Mouse (Mus musculus): ENCODE measurements at regions not wholly inside any gene's neighbourhood (a gene's known extent, or its start where the extent isn't known, plus 50 kb on each side); places are given as distances from the start of the nearest gene placed in this dataset.

GRCm38 (mm10) chr7:37825766-37826165 lies 52.3 kb upstream of the Zfp536 start:
- Histone ChIP-seq H3K9me3 (replicated peaks) (peaks cover 43% of the 10 kb centered on the region), H3K4me3 (ENCODE audit: low read depth, low read length) (no peak overlapping the region), H3K4me1 (ENCODE audit: insufficient read depth, low read depth, low read length) (no peaks in the 10 kb centered on the region), H3K36me3 (replicated peaks) (no peaks in the 10 kb centered on the region), H3K27me3 (ENCODE audit: insufficient read depth, low read length) (no peaks in the 10 kb centered on the region)
- no peak for TF ChIP-seq GATA1 (IDR thresholded peaks at IDR 0.05; ENCODE audit: borderline replicate concordance, low read length)
- TF ChIP-seq CTCF (IDR thresholded peaks at IDR 0.05; ENCODE audit: low read depth, low read length), result no peak
- no peak for TF ChIP-seq GATA2 (IDR thresholded peaks at IDR 0.05; ENCODE audit: borderline replicate concordance, low read depth, low read length)
- TF ChIP-seq TAL1 (conservative IDR thresholded peaks at IDR 0.05; ENCODE audit: low read depth, low read length), result no peak
- TF ChIP-seq POLR2AphosphoS5 (IDR thresholded peaks at IDR 0.05; ENCODE audit: insufficient replicate concordance, low read depth, low read length), result no peak
- DNase-seq (ENCODE audit: low spot score), result no peak
- no peak for ATAC-seq (ENCODE audit: extremely low read depth, insufficient number of reproducible peaks, low FRiP score, poor library complexity, severe bottlenecking)

Data from G1E (cell line).